Mouse (Mus musculus) CH12.LX (cell line): ENCODE results near the gene Rad23b. TPM values are rescaled to one million over a fixed set of nuclear protein-coding genes. Genes with fewer than 3 reads are reported as not detected.
A peak's percentile ranks its signal among the peaks of the same experiment; 100 is the strongest.

Source experiments
- DNase-seq: peaks from one replicate; pipeline ENCODE4 v3.0.0-alpha.2; 2013; ENCODE audit errors: extremely low read depth
- H3K27ac ChIP-seq: 2 replicates; pipeline ENCODE4 v1.5.1; 2012; ENCODE audit warnings: low read depth, mild to moderate bottlenecking, control low read depth, moderate library complexity; ENCODE audit not compliant: insufficient read depth
- H3K27me3 ChIP-seq: replicated peaks from 2 replicates; pipeline ENCODE3; 2012; ENCODE audit warnings: inconsistent platforms
- H3K36me3 ChIP-seq, 2 experiments: replicated peaks in 1 of 2; 2 replicates each; pipeline versions ENCODE3 to v1.6.1; 2012; ENCODE audit warnings: inconsistent platforms in 1 of 2, low read length in 1 of 2, mild to moderate bottlenecking in 1 of 2, mixed read lengths in 1 of 2, moderate library complexity in 1 of 2; ENCODE audit not compliant: control insufficient read depth in 1 of 2, insufficient read depth in 1 of 2
- H3K4me1 ChIP-seq, 2 experiments: 2 replicates each; pipeline ENCODE4 v1.6.1; 2012; ENCODE audit warnings: inconsistent platforms in 1 of 2, moderate library complexity in 1 of 2; ENCODE audit not compliant: insufficient read depth in 2 of 2, control insufficient read depth in 1 of 2
- H3K4me2 ChIP-seq: 2 replicates; pipeline ENCODE4 v1.6.1; 2012; ENCODE audit warnings: low read depth, mild to moderate bottlenecking, control low read depth; ENCODE audit not compliant: poor library complexity, insufficient read depth, severe bottlenecking
- H3K4me3 ChIP-seq, 3 experiments: fragments of 150-350 bp in 1 of 3; sonication (generic) in 1 of 3; replicated peaks in 1 of 3; 2 replicates each; pipeline versions ENCODE3 to v1.5.1; 2011 to 2012; ENCODE audit warnings: low read depth in 2 of 3, low read length in 2 of 3, mild to moderate bottlenecking in 2 of 3, moderate library complexity in 2 of 3, control low read depth in 1 of 3, improper control_type of control experiment in 1 of 3, inconsistent platforms in 1 of 3, mixed read lengths in 1 of 3; ENCODE audit not compliant: poor library complexity in 1 of 3
- H3K79me2 ChIP-seq: replicated peaks from 2 replicates; pipeline ENCODE4 v1.6.1; 2012; ENCODE audit warnings: mild to moderate bottlenecking, moderate library complexity; ENCODE audit not compliant: control insufficient read depth, poor library complexity, insufficient read depth, severe bottlenecking; ENCODE audit errors: extremely low read depth
- H3K9ac ChIP-seq: 2 replicates; pipeline ENCODE4 v1.6.1; 2012; ENCODE audit warnings: low read depth, mild to moderate bottlenecking, control low read depth, moderate library complexity; ENCODE audit not compliant: insufficient read depth
- H3K9me3 ChIP-seq: replicated peaks from 2 replicates; pipeline ENCODE3; 2012; ENCODE audit warnings: low read length, inconsistent platforms, mixed read lengths
- BHLHE40 ChIP-seq: IDR thresholded peaks from 2 replicates; pipeline ENCODE4 v1.6.1; 2011; ENCODE audit warnings: mild to moderate bottlenecking, low read depth, low read length, improper control_type of control experiment
- CHD1 ChIP-seq: IDR thresholded peaks from 2 replicates; pipeline ENCODE4 v1.6.1; 2012; ENCODE audit warnings: low read depth, low read length, improper control_type of control experiment, inconsistent platforms
- CHD2 ChIP-seq: IDR thresholded peaks from 2 replicates; pipeline ENCODE4 v1.6.1; 2011; ENCODE audit warnings: low read length, improper control_type of control experiment
- CTCF ChIP-seq, 2 experiments: IDR thresholded peaks in 1 of 2; conservative IDR thresholded peaks in 1 of 2; 2 replicates each; pipeline ENCODE4 v1.5.1; 2011 to 2012; ENCODE audit warnings: low read depth in 2 of 2, low read length in 2 of 2, improper control_type of control experiment in 1 of 2, inconsistent platforms in 1 of 2, mild to moderate bottlenecking in 1 of 2, moderate library complexity in 1 of 2
- ELF1 ChIP-seq: IDR thresholded peaks from 2 replicates; pipeline ENCODE4 v1.6.1; 2014; ENCODE audit warnings: low read depth, mild to moderate bottlenecking, inconsistent platforms, low read length, improper control_type of control experiment
- EP300 ChIP-seq: IDR thresholded peaks from 2 replicates; pipeline ENCODE4 v1.6.1; 2011; ENCODE audit warnings: low read length, improper control_type of control experiment
- ETS1 ChIP-seq: conservative IDR thresholded peaks from 2 replicates; pipeline ENCODE4 v1.6.1; 2012; ENCODE audit warnings: low read depth, mild to moderate bottlenecking, inconsistent platforms, low read length, improper control_type of control experiment, moderate library complexity
- GABPA ChIP-seq: IDR thresholded peaks from 2 replicates; pipeline ENCODE4 v1.6.1; 2012; ENCODE audit warnings: low read depth, low read length, improper control_type of control experiment, inconsistent platforms; ENCODE audit not compliant: insufficient replicate concordance
- HCFC1 ChIP-seq: IDR thresholded peaks from 2 replicates; pipeline ENCODE4 v1.6.1; 2012; ENCODE audit warnings: low read depth, mild to moderate bottlenecking, inconsistent platforms, low read length, improper control_type of control experiment
- JUN ChIP-seq: IDR thresholded peaks from 2 replicates; pipeline ENCODE4 v1.6.1; 2011; ENCODE audit warnings: low read depth, mild to moderate bottlenecking, low read length, improper control_type of control experiment, moderate library complexity; ENCODE audit not compliant: insufficient read depth
- JUND ChIP-seq: conservative IDR thresholded peaks from 2 replicates; pipeline ENCODE4 v1.6.1; 2011; ENCODE audit warnings: low read depth, low read length, improper control_type of control experiment
- KAT2A ChIP-seq: IDR thresholded peaks from 2 replicates; pipeline ENCODE4 v1.6.1; 2012; ENCODE audit warnings: low read length, improper control_type of control experiment, inconsistent platforms; ENCODE audit not compliant: insufficient replicate concordance
- MAX ChIP-seq: IDR thresholded peaks from 2 replicates; pipeline ENCODE4 v1.6.1; 2011; ENCODE audit warnings: low read length, improper control_type of control experiment
- MAZ ChIP-seq: IDR thresholded peaks from 2 replicates; pipeline ENCODE4 v1.6.1; 2012; ENCODE audit warnings: low read depth, mild to moderate bottlenecking, inconsistent platforms, low read length, improper control_type of control experiment, moderate library complexity
- MEF2A ChIP-seq: IDR thresholded peaks from 2 replicates; pipeline ENCODE4 v1.6.1; 2014; ENCODE audit warnings: low read depth, mild to moderate bottlenecking, inconsistent platforms, low read length, improper control_type of control experiment, borderline replicate concordance
- MYC ChIP-seq: IDR thresholded peaks from 2 replicates; pipeline ENCODE4 v1.6.1; 2011; ENCODE audit warnings: low read depth, mild to moderate bottlenecking, improper control_type of control experiment, low read length
- NELFE ChIP-seq: IDR thresholded peaks from 2 replicates; pipeline ENCODE4 v1.6.1; 2011; ENCODE audit warnings: low read depth, low read length, improper control_type of control experiment
- POLR2A ChIP-seq: IDR thresholded peaks from 2 replicates; pipeline ENCODE4 v1.6.1; 2011; ENCODE audit warnings: low read depth, mild to moderate bottlenecking, improper control_type of control experiment, low read length
- RCOR1 ChIP-seq: conservative IDR thresholded peaks from 2 replicates; pipeline ENCODE4 v1.6.1; 2012; ENCODE audit warnings: low read depth, mild to moderate bottlenecking, inconsistent platforms, low read length, improper control_type of control experiment
- SMC3 ChIP-seq: IDR thresholded peaks from 2 replicates; pipeline ENCODE4 v1.6.1; 2011; ENCODE audit warnings: low read depth, low read length, improper control_type of control experiment
- TBP ChIP-seq: conservative IDR thresholded peaks from 2 replicates; pipeline ENCODE4 v1.6.1; 2011; ENCODE audit warnings: low read depth, low read length, improper control_type of control experiment
- TCF12 ChIP-seq: IDR thresholded peaks from 2 replicates; pipeline ENCODE4 v1.6.1; 2014; ENCODE audit warnings: low read depth, mild to moderate bottlenecking, inconsistent platforms, low read length, improper control_type of control experiment
- USF1 ChIP-seq: IDR thresholded peaks from 2 replicates; pipeline ENCODE4 v1.6.1; 2014; ENCODE audit warnings: low read depth, mild to moderate bottlenecking, inconsistent platforms, low read length, improper control_type of control experiment
- ZC3H11A ChIP-seq: IDR thresholded peaks from 2 replicates; pipeline ENCODE4 v1.6.1; 2012; ENCODE audit warnings: low read depth, mild to moderate bottlenecking, inconsistent platforms, low read length, improper control_type of control experiment
- ZMIZ1 ChIP-seq: IDR thresholded peaks from 2 replicates; pipeline ENCODE4 v1.6.1; 2012; ENCODE audit warnings: low read depth, mild to moderate bottlenecking, inconsistent platforms, low read length, improper control_type of control experiment
- ZNF384 ChIP-seq: IDR thresholded peaks from 2 replicates; pipeline ENCODE4 v1.6.1; 2012; ENCODE audit warnings: low read depth, low read length, improper control_type of control experiment, inconsistent platforms
- dilution Hi-C: fragments of 300-500 bp; cut with MboI; formaldehyde crosslinking; loops from 2 replicates; pipeline ENCODE4 v1.14.3; 2020; ENCODE audit warnings: low sequenced_read_pairs; ENCODE audit not compliant: extremely low pct_unique_long_range_greater_than_20kb, extremely low pct_ligation_motif_present
- in situ Hi-C: fragments of 300-500 bp; cut with MboI; formaldehyde crosslinking; loops from 3 replicates; pipeline ENCODE4 v1.14.3; 2019; ENCODE audit warnings: low sequenced_read_pairs, low pct_ligation_motif_present, low pct_unique_long_range_greater_than_20kb, mixed read lengths
- polyA plus RNA-seq: library from polyadenylated mRNA; unstranded; fragments of >175 nt; gene quantifications from 2 replicates; pipeline ENCODE4 v1.2.1, GENCODE M21; 2012; ENCODE audit warnings: low read depth; ENCODE audit not compliant: insufficient read length
- total RNA-seq, 2 experiments: library from RNA; depleted of rRNA; stranded (reverse); fragments of 300-350 nt in 1 of 2; fragments of >200 nt in 1 of 2; gene quantifications; 2 replicates each; pipeline ENCODE4 v1.2.3; 2012 to 2014

Rad23b gene
- total and polyA plus RNA-seq, 3 experiments = 190 to 436 (median 350) TPM

- Histone ChIP-seq H3K9ac (no peak overlapping the region), H3K27me3 (no peaks in the 10 kb centered on the region), H3K79me2 (no peaks in the 10 kb centered on the region), H3K4me2 (0 out of 2 replicates have a peak overlapping the region, but pooled peaks have one; percentile 3)
- in situ Hi-C loops = no loop called here
- TF ChIP-seq ETS1 (no peak), CTCF (conservative IDR thresholded peaks at IDR 0.05 in 1 of 2, IDR thresholded peaks at IDR 0.05 in 1 of 2; ENCODE audit: low read depth in 2 of 2, low read length in 2 of 2) (no peak), JUND (no peak)
- TF ChIP-seq, all 38 proteins: peak for 0
- no peak overlapping the region for H3K27ac ChIP-seq
- H3K4me3 ChIP-seq = no peak overlapping the region
- no peaks in the 10 kb centered on the region for H3K36me3 ChIP-seq
- H3K4me1 ChIP-seq = peaks cover 8 to 29% of the 10 kb centered on the region in 2 experiments; a peak in 3 of 4 replicates
- dilution Hi-C loops = no loop called here
- no peaks in the 10 kb centered on the region for H3K9me3 ChIP-seq
- DNase-seq = no peak
These were observed 8.0 kb upstream of the Rad23b start for GRCm38 (mm10) chr4:55341797-55342196.

GRCm38 (mm10) chr4:55342602-55343001 lies 7.2 kb upstream of the Rad23b start:
- in situ Hi-C loops = no loop called here
- 0 out of 2 replicates have a peak, but pooled peaks have one; percentile 26 for TF ChIP-seq TBP
- TF ChIP-seq NELFE = 0 out of 2 replicates have a peak, but pooled peaks have one; percentile 47
- no peak for TF ChIP-seq ZMIZ1
- TF ChIP-seq RCOR1 = no peak
- TF ChIP-seq CTCF (conservative IDR thresholded peaks at IDR 0.05 in 1 of 2, IDR thresholded peaks at IDR 0.05 in 1 of 2; ENCODE audit: low read depth in 2 of 2, low read length in 2 of 2) = no peak
- TF ChIP-seq ZNF384 = no peak
- no peak for TF ChIP-seq USF1
- TF ChIP-seq GABPA = no peak
- TF ChIP-seq SMC3 = no peak
- TF ChIP-seq TCF12 = 0 out of 2 replicates have a peak, but pooled peaks have one; percentile 26
- TF ChIP-seq MEF2A = 0 out of 2 replicates have a peak, but pooled peaks have one; percentile 15
- TF ChIP-seq POLR2A = peak; percentile 41; the same call in 1 of the 2 replicates
- TF ChIP-seq BHLHE40 = no peak
- TF ChIP-seq MAZ = no peak
- TF ChIP-seq JUN = no peak
- TF ChIP-seq ELF1 = peak; percentile 52
- TF ChIP-seq MAX = 0 out of 2 replicates have a peak, but pooled peaks have one; percentile 25
- peak; percentile 34; the same call in 1 of the 2 replicates for TF ChIP-seq MYC
- peak; percentile 31; the same call in 1 of the 2 replicates for TF ChIP-seq HCFC1
- no peak for TF ChIP-seq CHD1
- TF ChIP-seq KAT2A = no peak
- TF ChIP-seq EP300 = peak; percentile 26; the same call in 1 of the 2 replicates
- TF ChIP-seq ZC3H11A = no peak
- TF ChIP-seq CHD2 = no peak
- Histone ChIP-seq H3K9me3 (no peaks in the 10 kb centered on the region), H3K4me1 (peaks cover 8 to 32% of the 10 kb centered on the region in 2 experiments; a peak in 3 of 4 replicates), H3K4me3 (peak overlapping the region in 2 of 3 experiments; percentile 11 to 24), H3K9ac (no peak overlapping the region), H3K79me2 (no peaks in the 10 kb centered on the region), H3K36me3 (no peaks in the 10 kb centered on the region), H3K4me2 (0 out of 2 replicates have a peak overlapping the region, but pooled peaks have one; percentile 3), H3K27me3 (no peaks in the 10 kb centered on the region), H3K27ac (no peak overlapping the region)
- DNase-seq = peak; percentile 78
- dilution Hi-C loops = no loop called here
